Mouse (Mus musculus) mature B cell (primary cell): ENCODE data around the gene Psmd2.

ENCODE experiments used
- in situ Hi-C: fragments of 300-500 bp; cut with MboI; formaldehyde crosslinking; loops from 2 replicates; pipeline ENCODE4 v1.14.3; 2019

Gene Psmd2

DNA sequence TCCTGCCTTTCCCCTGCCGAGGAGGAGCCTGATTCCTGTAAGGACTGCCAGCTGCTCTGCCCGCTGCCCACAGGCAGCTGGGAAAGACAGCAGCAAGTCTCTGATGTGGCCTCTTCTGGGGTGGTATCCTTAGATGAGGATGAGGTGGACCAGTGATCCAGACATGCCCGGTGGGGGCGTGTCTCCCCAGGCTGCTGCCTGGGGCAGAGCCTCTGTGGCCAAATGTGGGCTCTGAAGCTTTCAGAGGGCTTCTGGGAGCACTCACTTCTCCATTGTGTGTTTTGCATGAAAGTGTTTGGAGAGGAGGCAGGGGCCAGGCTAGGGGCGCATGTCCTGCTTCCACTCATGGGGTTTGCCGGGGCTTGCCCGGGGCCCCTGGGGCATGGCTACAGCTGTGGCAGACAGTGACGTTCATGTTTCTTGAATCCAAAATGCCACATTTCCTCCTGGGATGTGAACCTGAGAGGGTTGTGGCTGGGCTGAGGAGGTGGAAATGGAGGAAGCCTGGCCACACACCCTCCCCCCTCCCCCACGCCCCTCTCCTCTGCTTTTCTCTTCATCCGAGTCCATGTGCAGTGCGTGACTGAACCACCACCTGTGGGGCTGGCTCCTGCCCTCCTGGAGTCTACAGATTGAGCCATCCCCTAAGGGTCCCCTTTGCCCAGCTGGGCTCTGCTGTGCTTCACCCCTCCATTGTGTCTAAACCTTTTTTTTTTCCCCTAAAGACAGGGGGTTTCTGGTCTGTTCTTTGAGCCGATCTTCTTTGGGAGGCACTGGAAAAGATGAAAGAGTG is 50.5 kb downstream of the Psmd2 start:
- in situ Hi-C loops, result no loop called here

DNA sequence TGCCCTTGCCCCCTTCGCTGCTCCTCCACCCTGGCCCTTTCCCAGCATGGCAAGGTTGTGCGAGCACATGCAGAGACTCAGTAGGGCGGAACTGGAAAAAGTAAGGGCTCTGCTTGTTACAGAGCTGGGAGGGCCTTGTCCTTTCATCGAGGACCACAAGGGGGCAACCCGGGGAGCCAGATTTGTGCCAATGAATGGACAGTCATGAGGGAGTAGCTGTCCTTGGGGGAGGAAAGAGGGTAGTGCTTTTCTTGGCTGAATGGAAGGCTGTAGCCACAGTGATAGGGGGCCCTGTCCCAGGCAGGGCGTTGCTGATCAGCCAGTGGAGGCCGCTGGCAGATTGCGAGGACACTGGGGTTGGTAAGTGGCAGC is 51.1 kb downstream of the Psmd2 start:
- in situ Hi-C loops, result no loop called here

DNA sequence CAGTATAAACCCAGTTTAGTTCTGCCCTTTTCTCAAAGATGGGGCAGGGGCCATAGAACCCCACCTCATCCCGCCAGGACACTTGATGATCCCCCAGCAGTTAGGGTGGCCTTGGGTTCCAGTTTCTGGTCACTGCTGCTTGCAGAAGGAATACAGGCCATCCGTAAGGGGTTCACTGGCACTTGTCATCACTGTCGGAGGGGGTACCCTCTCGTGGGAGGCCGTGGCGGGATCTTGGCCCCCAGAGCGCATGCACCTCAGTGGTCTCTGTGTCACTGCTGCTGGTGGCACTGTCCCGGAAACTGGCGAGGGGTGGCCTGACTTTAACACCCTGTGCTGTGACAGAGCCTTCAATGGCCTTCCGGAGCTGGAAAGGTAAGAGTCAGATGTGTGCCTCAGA is 51.6 kb downstream of the Psmd2 start:
- in situ Hi-C loops, result no loop called here

DNA sequence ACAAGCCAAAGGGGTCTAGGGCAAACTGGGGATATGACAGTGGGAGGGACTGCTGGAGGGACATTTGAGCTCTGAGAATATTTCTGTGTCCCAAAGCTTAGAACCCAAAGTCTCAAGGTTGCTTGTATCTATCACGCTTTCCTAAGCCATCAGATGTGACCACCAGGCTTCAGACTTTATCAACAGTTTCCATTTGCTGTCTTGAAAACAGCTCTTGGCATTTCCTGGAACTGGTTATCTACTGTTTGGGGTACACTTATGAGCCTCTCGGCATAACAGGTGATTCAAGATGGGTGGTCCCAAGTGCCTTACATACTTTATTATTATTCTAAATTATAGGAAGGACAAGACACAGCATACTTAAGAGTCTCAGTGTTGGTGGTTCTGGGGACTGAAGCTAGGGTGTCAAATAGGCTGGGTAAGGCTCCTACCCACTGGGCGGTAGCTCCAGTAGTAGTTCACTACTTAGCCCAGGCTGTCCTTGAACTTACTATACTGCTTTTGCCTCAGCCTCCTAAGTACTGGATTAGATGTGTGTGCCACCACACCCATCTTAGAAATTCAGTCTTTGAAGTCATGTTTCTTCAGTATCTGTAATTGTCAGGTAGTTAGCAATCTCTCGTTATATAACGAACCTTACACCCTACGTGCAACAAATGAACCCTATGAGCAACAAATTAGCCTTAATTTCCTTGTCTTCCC is 52.4 kb downstream of the Psmd2 start:
- in situ Hi-C loops, result no loop called here

DNA sequence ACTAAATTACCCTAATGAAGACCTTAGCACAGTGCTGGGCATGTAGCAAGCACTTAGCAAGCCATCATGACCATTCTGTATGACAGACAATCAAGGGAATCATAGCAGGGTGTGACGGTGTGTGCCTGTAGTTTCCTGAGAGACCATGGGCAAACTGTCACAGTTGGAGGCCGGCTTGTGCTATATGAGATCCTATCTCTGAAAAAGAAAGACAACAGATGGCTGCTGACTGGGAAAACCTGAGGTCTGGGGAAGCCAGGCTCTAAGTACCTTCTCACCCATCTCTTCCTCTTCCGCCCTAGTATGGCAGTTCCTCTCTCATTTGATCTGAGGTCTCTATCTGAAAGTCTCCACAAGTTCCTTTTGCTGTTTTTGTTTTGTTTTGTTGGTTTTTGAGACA is 54.3 kb downstream of the Psmd2 start:
- in situ Hi-C loops, result no loop called here

DNA sequence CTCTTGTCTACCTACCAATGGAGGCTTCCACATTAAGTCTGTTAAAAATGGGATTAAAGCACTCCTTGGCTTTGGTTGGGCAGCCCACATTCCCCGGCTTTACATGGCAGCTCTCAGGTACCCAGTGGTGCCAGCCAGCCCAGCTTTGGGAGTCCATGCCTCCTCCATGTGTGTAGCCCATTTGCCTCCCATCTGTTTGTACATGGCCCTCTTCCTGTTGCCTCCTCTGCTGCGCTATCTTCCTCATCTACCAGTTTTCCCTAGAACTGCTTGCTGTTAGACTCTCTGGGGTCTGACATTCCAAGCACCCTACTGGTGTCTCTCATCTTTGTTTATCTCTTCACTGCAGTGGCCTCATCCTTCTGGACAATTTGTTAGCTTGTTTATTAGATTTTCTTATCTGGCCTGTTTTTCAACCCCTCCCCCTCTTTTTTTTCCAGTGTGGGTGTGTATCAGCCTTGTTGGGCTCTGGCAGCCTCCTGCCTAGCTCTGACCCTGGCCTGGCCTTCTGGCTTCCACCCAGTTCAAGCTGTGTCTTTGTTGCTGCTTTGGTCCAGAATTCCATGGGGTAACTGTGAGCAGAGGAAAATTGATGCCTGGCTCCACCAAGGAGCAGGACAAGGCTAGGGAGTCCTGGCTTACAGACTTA is 55.1 kb downstream of the Psmd2 start:
- in situ Hi-C loops, result no loop called here

DNA sequence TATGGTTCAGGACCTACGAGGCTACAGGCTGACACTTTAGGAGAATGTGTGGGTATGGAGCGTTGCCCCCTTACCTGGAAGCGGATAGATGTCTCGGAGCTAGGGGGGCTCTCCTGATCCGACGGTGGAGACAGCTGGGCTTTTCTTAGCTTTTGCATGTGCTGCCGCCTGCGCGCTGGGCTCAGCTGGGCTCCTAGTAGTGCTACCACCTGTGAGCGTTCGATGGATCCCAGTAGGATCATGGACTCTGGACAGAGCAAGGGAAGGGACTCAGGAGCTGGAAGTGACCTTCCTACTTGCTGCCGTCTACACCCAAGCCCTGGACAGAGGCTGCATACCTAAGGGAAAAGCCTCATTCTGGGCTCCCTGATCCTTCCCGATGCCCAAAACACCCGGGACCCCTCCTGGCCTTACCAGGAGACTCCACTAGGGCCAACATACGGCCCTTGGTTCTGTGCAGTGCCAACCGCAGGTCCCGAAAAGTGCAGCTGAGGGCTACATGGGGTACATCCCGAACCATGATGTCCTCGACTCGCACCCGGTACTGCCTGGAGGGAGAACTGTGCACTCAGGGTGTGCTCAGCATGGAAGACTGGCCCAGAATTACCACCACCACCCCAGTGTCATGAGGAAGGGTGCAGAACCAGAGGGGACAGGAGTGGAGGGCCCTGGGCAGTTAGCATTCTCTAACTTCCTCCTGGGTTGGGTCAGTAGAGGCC is 56.9 kb downstream of the Psmd2 start:
- in situ Hi-C loops, result no loop called here

DNA sequence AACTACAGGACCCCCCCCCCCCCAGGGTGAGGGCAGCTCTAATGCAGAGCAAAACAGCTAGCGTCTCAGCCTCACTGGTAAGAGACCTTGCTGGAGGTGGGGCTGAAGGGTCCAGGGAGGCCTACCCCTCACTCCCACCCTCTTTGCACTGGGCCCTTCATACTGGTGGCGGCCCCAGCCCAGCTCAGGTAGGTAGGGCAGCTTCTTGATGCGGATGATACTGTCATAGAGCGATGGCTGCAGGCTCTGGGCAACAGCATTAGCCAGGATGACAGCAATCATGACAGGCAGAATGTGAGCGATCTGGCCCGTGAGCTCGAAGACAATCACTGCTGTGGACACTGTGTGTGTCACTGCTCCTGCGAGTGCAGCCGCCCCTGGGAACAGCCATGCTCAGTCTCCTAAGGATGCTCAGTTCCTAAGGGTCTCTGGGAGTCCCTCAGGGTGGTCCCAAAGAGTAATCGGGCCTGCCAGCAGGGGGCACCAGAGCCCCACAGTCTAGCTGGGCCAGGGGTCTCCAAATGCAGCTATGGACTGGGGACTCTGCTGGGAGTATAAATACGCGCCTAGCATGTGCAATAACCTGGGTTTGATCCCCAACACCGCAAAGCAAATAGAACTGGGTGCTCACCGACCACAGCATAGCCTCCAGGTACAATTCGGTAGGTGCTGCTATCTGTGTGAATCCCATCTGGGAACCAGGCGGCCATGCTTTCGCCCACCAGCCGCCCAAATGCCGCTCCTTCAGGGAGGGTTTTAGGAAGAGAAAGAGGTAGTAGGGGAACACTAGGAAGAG is 57.7 kb downstream of the Psmd2 start:
- in situ Hi-C loops, result no loop called here

DNA sequence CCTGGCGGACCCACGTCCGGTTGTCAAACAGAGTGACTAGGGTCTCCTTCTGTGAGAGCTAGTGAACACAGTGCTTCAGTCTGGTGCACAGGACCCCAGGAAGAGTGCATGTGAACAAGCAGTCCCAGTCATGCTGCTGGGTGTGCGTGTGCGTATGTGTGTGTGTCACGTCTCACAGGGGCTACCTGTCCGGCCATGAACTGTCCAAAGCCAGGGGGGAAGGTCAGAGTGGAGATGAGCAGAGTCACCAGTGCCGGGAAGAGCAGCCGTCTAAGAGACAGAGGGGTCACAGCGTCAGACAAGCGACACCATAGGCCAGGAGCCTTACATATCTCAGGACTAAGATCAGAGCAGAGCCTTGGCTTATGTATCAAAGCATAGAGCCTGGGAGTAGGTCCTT is 58.9 kb downstream of the Psmd2 start:
- in situ Hi-C loops, result no loop called here

DNA sequence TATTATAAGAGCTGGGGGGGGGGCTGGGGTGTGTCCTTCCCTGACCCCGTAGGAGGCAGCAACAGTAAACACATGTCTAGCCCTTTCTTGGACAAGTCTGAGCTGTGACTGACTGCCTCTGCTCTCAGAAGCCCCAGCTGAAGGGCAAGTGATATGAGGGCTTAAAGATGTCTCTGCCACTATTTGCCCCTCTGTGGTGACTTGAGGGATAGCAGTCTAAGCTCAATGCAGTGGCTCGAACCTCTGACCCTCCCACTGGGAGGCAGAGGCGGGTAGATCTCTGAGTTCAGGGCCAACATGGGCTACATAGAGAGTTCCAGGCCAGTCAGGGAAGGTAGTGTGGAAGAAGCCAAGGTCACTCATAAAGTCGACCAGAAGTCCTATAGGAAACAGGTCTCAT is 59.4 kb downstream of the Psmd2 start:
- in situ Hi-C loops, result no loop called here

DNA sequence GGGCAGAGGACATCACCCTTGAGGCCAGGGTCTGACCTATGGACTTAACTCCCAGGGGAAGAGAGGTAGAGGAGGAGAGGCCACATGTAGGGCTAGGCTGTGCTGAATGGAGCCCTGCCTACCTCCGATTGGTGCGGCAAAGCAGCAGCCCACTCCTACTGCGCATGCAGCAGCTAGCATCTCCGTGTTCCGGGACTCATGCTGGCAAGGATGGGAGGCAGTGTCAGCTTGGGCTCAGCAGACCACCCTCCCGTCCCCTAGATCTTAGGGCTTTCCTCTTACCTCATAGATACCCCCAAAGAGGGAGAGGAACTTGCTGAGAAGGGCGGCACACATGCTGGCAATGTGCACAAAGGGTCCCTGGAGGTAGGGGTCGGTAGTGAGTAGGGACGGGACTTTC is 60.7 kb downstream of the Psmd2 start:
- in situ Hi-C loops, result no loop called here

DNA sequence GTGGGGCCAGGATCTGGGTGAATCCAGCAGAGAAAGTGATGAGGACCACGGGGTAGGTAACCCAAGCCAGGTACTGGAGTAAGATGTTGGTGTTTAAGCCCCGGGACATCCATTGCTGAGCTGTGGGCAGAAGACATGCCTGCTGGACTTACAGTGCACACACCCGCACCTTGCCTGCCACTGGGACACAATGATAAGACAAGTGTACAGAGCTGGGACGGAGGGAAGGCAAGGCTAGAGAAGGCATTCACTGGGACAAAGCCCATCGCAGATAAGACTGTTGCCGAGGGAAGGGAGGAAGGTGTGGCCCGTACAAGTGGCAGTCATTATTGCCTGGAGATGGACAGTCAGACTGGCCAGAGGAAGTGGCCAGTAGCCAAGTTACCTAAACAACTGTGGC is 61.4 kb downstream of the Psmd2 start:
- in situ Hi-C loops, result no loop called here
